Mouse (Mus musculus): Measurements from ENCODE around the gene Hyal3.

The Hyal3 gene

DNA sequence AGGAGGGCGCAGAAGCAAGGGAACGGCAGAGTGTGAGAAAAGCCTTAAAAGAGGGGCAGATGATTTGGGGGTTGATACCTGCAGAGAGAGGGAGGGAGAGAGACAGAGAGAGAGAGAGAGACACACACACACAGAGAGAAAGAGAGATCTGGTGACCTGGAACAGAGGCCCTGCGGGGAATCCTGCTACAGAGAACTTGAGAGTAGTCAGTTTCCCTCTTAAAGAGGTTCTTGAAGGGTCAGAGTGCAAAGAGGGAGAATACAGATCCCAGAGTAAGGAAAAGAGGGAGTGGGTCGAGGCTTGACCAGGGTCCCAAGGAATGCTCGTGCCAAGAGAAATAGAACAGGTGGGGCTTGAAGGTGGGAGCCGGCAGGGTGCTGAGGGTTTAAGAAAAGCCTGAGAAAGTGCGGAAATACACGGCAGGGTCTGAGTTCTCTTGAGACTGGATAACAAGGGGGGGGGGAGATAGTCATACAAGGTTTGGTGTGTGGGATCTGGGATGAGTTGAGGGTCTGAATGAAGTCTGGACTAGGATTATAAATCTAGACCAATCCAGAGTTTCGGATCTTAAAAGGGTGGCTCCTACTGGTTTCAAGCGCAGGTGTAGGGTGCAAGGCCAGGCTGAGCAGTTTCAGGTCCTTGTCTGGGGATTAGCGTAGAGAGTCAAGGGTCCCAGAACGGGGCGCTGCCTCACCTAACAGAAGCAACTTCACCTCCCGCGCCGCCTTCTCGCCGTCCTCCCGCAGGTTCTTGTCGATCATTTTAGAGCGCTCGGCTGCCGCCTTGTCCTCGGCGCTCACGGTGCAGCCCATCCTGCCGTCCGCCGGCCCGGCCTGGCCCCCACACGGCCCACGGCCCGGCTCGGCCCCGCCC lies 54.0 kb downstream of the Hyal3 start:
- DNase-seq (ENCODE audit: low spot score in 2 of 2) = no peak

DNA sequence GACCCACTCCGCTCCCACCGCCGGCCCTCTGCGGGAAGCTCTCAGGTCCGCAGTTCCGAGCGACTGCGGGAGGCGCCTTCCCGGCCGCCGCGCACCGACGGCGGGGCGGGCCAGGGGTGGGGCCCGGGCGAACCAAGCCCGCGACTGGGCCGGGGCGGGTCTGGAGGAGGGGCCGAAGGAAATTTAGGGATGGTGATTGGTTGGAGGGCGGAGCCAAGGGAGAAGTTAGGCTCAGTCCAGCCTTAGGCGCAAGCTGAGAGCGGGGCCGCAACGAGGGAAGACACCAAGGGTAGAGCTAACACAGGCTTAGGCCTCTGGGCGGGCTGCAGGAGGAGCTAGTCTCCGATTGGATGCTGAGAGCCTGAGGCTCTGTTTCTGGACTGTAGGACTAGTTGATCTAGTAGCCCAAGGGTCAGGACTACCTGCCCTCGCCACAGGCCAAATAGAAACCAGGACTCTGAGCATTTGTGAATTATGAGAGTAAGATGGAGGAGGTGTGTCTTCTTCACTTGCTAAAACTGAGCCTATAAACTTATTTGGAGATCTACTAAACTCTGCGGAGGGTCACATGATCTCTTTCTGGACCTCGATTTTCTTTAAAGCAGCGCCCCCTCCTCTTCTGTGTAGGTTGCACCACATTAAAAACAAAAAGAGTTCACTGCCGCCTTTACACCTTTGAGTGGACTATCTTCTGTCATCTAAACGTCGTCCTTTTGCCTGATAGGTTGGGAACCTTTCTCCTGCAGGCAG lies 54.8 kb downstream of the Hyal3 start, which contains the start of gene Gnai2:
Gene Gnai2, minus strand, starts transcription at position 89 of the 750 bp plus-strand sequence.
- DNase-seq (ENCODE audit: low spot score in 2 of 2) = peak; percentile 88 to 91

Data from right cerebral cortex, postnatal 36 days (tissue).